Mouse (Mus musculus): ENCODE results near the gene Hist2h2ab. TPM values are rescaled to one million over a fixed set of nuclear protein-coding genes. Genes with fewer than 3 reads are reported as not detected.
"Not testable (repeated sequence)": the region's sequence is repeated elsewhere in the genome, so short reads cannot be mapped to it uniquely, and the experiment has no call there.

The Hist2h2ab gene
- total and polyA plus RNA-seq, 3 experiments = 1.1 to 31.4 TPM; not detected in 1

DNA sequence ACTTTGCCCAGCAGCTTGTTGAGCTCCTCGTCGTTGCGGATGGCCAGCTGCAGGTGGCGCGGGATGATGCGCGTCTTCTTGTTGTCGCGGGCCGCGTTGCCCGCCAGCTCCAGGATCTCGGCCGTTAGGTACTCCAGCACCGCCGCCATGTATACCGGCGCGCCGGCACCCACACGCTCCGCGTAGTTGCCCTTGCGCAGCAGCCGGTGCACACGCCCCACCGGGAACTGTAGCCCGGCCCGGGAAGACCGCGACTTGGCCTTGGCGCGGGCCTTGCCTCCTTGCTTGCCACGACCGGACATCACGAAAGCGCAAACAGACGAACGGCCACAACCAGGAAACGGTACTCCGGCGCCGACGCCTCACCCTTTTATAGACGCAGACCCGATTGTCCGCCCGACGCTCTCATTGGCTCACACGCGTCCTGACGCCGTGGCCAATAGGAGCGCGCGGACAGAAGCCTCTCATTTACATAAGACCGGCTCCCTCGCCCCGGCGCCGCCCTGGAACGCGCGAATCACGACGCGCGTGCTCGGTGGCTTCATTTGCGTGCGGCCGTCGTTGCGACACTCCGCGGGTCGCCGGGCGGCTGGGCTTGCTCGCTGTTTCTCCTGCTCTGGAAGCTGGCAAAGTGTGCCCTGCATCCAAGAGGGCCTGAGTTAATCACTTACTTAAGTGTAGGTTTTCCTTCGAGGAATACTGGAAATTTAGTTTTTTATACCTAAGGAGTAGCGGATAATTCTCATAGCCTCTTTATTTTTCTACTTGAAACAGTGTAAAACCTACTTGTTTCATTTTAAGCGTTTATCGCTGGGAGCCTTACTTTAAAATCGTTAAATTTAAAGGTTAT lies 20.5 kb downstream of the Hist2h2ab start, which contains the start of gene Hist2h2aa2:
Gene Hist2h2aa2, minus strand, starts transcription at position 328 of the 850 bp plus-strand sequence.
- DNase-seq (ENCODE audit: extremely low read depth) = peak; percentile 63
- Histone ChIP-seq H3K4me3 (replicated peaks in 1 of 3; ENCODE audit: low read depth in 2 of 3, low read length in 2 of 3, poor library complexity in 1 of 3) (peak within 1 kb of the TSS; percentile 39 to 68 (median 40)), H3K27ac (ENCODE audit: insufficient read depth, low read depth) (peak within 1 kb of the TSS; percentile 98), H3K9ac (ENCODE audit: insufficient read depth, low read depth) (peak within 1 kb of the TSS; percentile 95), H3K4me1 (ENCODE audit: control insufficient read depth in 1 of 2, insufficient read depth in 2 of 2) (peaks cover 10 to 48% of the 10 kb centered on the region in 2 experiments)
- H3K9me3 ChIP-seq (replicated peaks; ENCODE audit: low read length); H3K79me2 ChIP-seq (replicated peaks; ENCODE audit: control insufficient read depth, extremely low read depth, insufficient read depth, poor library complexity, severe bottlenecking); H3K36me3 ChIP-seq (replicated peaks in 1 of 2; ENCODE audit: control insufficient read depth in 1 of 2, insufficient read depth in 1 of 2, low read length in 1 of 2); H3K27me3 ChIP-seq (replicated peaks); dilution Hi-C loops (cut with MboI; ENCODE audit: extremely low pct_ligation_motif_present, extremely low pct_unique_long_range_greater_than_20kb, low sequenced_read_pairs); in situ Hi-C loops (cut with MboI; ENCODE audit: low pct_ligation_motif_present, low pct_unique_long_range_greater_than_20kb, low sequenced_read_pairs); H3K4me2 ChIP-seq (ENCODE audit: insufficient read depth, low read depth, poor library complexity, severe bottlenecking): not testable (repeated sequence)
- TF ChIP-seq NELFE (IDR thresholded peaks at IDR 0.05; ENCODE audit: low read depth, low read length) (peak; percentile 53; the same call in 1 of the 2 replicates), ELF1 (IDR thresholded peaks at IDR 0.05; ENCODE audit: low read depth, low read length) (0 out of 2 replicates have a peak, but pooled peaks have one; percentile 17), POLR2AphosphoS2 (IDR thresholded peaks at IDR 0.05; ENCODE audit: low read depth, low read length) (peak; percentile 6; the same call in 1 of the 2 replicates), TCF12 (IDR thresholded peaks at IDR 0.05; ENCODE audit: low read depth, low read length) (peak; percentile 86), ZMIZ1 (IDR thresholded peaks at IDR 0.05; ENCODE audit: low read depth, low read length) (peak; percentile 69; the same call in 1 of the 2 replicates), TBP (conservative IDR thresholded peaks at IDR 0.05; ENCODE audit: low read depth, low read length) (peak; percentile 73; the same call in 1 of the 2 replicates), NRF1 (IDR thresholded peaks at IDR 0.05; ENCODE audit: low read depth, low read length) (peak; percentile 45; the same call in 1 of the 2 replicates), POLR2A (IDR thresholded peaks at IDR 0.05; ENCODE audit: low read depth, low read length) (peak; percentile 61)

DNA sequence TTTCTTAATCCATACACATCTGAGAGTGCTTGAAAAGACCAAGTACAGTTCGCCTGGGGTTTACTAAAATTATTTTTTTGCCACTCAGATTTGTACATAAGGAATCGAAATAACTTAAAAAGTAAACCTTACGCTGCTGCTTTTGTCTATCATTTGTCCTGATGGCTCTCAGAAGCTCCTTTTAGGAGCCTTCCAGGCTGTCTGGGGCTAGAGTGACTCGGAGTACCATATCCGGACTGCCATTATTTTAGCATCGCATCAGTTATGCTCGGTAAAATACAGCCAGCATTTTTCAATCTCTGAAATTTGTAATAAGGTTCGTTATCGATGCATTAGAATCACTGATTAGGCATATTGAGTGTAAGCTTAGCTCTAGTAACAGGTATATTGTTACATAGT lies 21.1 kb downstream of the Hist2h2ab start:
- in situ Hi-C loops (cut with MboI; ENCODE audit: low pct_ligation_motif_present, low pct_unique_long_range_greater_than_20kb, low sequenced_read_pairs) = no loop called here

GRCm38 (mm10) chr3:96243921-96244572 lies 24.4 kb downstream of the Hist2h2ab start:
- in situ Hi-C loops (cut with MboI; ENCODE audit: low pct_ligation_motif_present, low pct_unique_long_range_greater_than_20kb, low sequenced_read_pairs) (no loop called here), dilution Hi-C loops (cut with MboI; ENCODE audit: extremely low pct_ligation_motif_present, extremely low pct_unique_long_range_greater_than_20kb, low sequenced_read_pairs) (no loop called here)
- H3K4me1 ChIP-seq (ENCODE audit: control insufficient read depth in 1 of 2, insufficient read depth in 2 of 2) = peaks cover 10 to 36% of the 10 kb centered on the region in 2 experiments
- peak overlapping the region; percentile 65 to 73 (median 66) for H3K4me3 ChIP-seq (replicated peaks in 1 of 3; ENCODE audit: low read depth in 2 of 3, low read length in 2 of 3, poor library complexity in 1 of 3)
- H3K27me3 ChIP-seq (replicated peaks) = no peaks in the 10 kb centered on the region
- peak overlapping the region; percentile 95 for H3K27ac ChIP-seq (ENCODE audit: insufficient read depth, low read depth)
- DNase-seq (ENCODE audit: extremely low read depth) = peak; percentile 54
- H3K9me3 ChIP-seq (replicated peaks; ENCODE audit: low read length) = no peaks in the 10 kb centered on the region
- no peaks in the 10 kb centered on the region for H3K79me2 ChIP-seq (replicated peaks; ENCODE audit: control insufficient read depth, extremely low read depth, insufficient read depth, poor library complexity, severe bottlenecking)
- peak overlapping the region; percentile 59 for H3K4me2 ChIP-seq (ENCODE audit: insufficient read depth, low read depth, poor library complexity, severe bottlenecking)
- no peaks in the 10 kb centered on the region for H3K36me3 ChIP-seq (replicated peaks in 1 of 2; ENCODE audit: control insufficient read depth in 1 of 2, insufficient read depth in 1 of 2, low read length in 1 of 2)
- peak overlapping the region; percentile 87 for H3K9ac ChIP-seq (ENCODE audit: insufficient read depth, low read depth)
- no peak for TF ChIP-seq CTCF (conservative IDR thresholded peaks at IDR 0.05 in 1 of 2, IDR thresholded peaks at IDR 0.05 in 1 of 2; ENCODE audit: low read depth in 2 of 2, low read length in 2 of 2)
- TF ChIP-seq HCFC1 (IDR thresholded peaks at IDR 0.05; ENCODE audit: low read depth, low read length) = no peak; the same call in 1 of the 2 replicates
- TF ChIP-seq ZKSCAN1 (IDR thresholded peaks at IDR 0.05; ENCODE audit: borderline replicate concordance, low read depth, low read length) = no peak
- TF ChIP-seq UBTF (IDR thresholded peaks at IDR 0.05; ENCODE audit: low read depth, low read length) = no peak
- no peak for TF ChIP-seq BHLHE40 (IDR thresholded peaks at IDR 0.05; ENCODE audit: low read depth, low read length)
- TF ChIP-seq IRF4 (IDR thresholded peaks at IDR 0.05; ENCODE audit: low read depth, low read length) = peak; percentile 37; the same call in 1 of the 2 replicates
- TF ChIP-seq ETS1 (conservative IDR thresholded peaks at IDR 0.05; ENCODE audit: low read depth, low read length) = no peak
- TF ChIP-seq USF1 (IDR thresholded peaks at IDR 0.05; ENCODE audit: low read depth, low read length) = no peak
- no peak for TF ChIP-seq CHD2 (IDR thresholded peaks at IDR 0.05; ENCODE audit: low read length)
- peak; percentile 47; the same call in 1 of the 2 replicates for TF ChIP-seq ZMIZ1 (IDR thresholded peaks at IDR 0.05; ENCODE audit: low read depth, low read length)
- TF ChIP-seq SIN3A (IDR thresholded peaks at IDR 0.05; ENCODE audit: low read length) = peak; percentile 52; the same call in 1 of the 2 replicates
- TF ChIP-seq ZC3H11A (IDR thresholded peaks at IDR 0.05; ENCODE audit: low read depth, low read length) = no peak
- TF ChIP-seq ZNF384 (IDR thresholded peaks at IDR 0.05; ENCODE audit: low read depth, low read length) = no peak
- TF ChIP-seq NELFE (IDR thresholded peaks at IDR 0.05; ENCODE audit: low read depth, low read length) = peak; percentile 53; the same call in 1 of the 2 replicates
- peak; percentile 92 for TF ChIP-seq MXI1 (IDR thresholded peaks at IDR 0.05; ENCODE audit: low read depth, low read length)

More for the DNA sequence above, 21.1 kb downstream of the Hist2h2ab start:
- no peak overlapping the region for H3K4me2 ChIP-seq (ENCODE audit: insufficient read depth, low read depth, poor library complexity, severe bottlenecking)
- H3K79me2 ChIP-seq (replicated peaks; ENCODE audit: control insufficient read depth, extremely low read depth, insufficient read depth, poor library complexity, severe bottlenecking) = no peaks in the 10 kb centered on the region
- DNase-seq (ENCODE audit: extremely low read depth) = no peak
- peak overlapping the region; percentile 95 for H3K9ac ChIP-seq (ENCODE audit: insufficient read depth, low read depth)
- peak overlapping the region in 2 of 3 experiments; percentile 20 to 40 for H3K4me3 ChIP-seq (replicated peaks in 1 of 3; ENCODE audit: low read depth in 2 of 3, low read length in 2 of 3, poor library complexity in 1 of 3)
- no peaks in the 10 kb centered on the region for H3K27me3 ChIP-seq (replicated peaks)
- TF ChIP-seq UBTF (IDR thresholded peaks at IDR 0.05; ENCODE audit: low read depth, low read length) (no peak), NELFE (IDR thresholded peaks at IDR 0.05; ENCODE audit: low read depth, low read length) (peak; percentile 32; the same call in 1 of the 2 replicates)
- dilution Hi-C loops (cut with MboI; ENCODE audit: extremely low pct_ligation_motif_present, extremely low pct_unique_long_range_greater_than_20kb, low sequenced_read_pairs) = no loop called here
- peaks cover 10 to 42% of the 10 kb centered on the region in 2 experiments for H3K4me1 ChIP-seq (ENCODE audit: control insufficient read depth in 1 of 2, insufficient read depth in 2 of 2)
- no peaks in the 10 kb centered on the region for H3K36me3 ChIP-seq (replicated peaks in 1 of 2; ENCODE audit: control insufficient read depth in 1 of 2, insufficient read depth in 1 of 2, low read length in 1 of 2)
- H3K27ac ChIP-seq (ENCODE audit: insufficient read depth, low read depth) = peak overlapping the region; percentile 57; the same call in 1 of the 2 replicates
- H3K9me3 ChIP-seq (replicated peaks; ENCODE audit: low read length) = no peaks in the 10 kb centered on the region

Data from CH12.LX (cell line).